Mouse (Mus musculus) C2C12 (cell line): Measurements from ENCODE around the gene Rwdd2b. TPM values are rescaled to one million over a fixed set of nuclear protein-coding genes. Genes with fewer than 3 reads are reported as not detected.

Experiments used
- H3K27me3 ChIP-seq: one replicate; pipeline ENCODE4 v1.6.1; 2011; ENCODE audit not compliant: control insufficient read depth, insufficient read depth, insufficient read length
- H3K36me3 ChIP-seq: one replicate; pipeline ENCODE4 v1.6.1; 2011; ENCODE audit not compliant: control insufficient read depth, insufficient read depth
- H3K4me3 ChIP-seq: one replicate; pipeline ENCODE4 v1.5.1; 2011; ENCODE audit warnings: mild to moderate bottlenecking, control low read depth; ENCODE audit not compliant: poor library complexity, insufficient read depth, severe bottlenecking
- H3K79me2 ChIP-seq: one replicate; pipeline ENCODE4 v1.6.1; 2011; ENCODE audit not compliant: control insufficient read depth, insufficient read depth
- H3K79me3 ChIP-seq: one replicate; pipeline ENCODE4 v1.6.1; 2011; ENCODE audit warnings: low read depth, control low read depth
- H3ac ChIP-seq: one replicate; pipeline ENCODE3; 2011; ENCODE audit warnings: low read depth; ENCODE audit not compliant: control insufficient read depth, insufficient read length
- CEBPB ChIP-seq: IDR thresholded peaks from one replicate; pipeline ENCODE4 v1.6.1; 2011; ENCODE audit warnings: low read depth, mild to moderate bottlenecking, control low read depth, moderate library complexity
- CTCF ChIP-seq: IDR thresholded peaks from one replicate; pipeline ENCODE4 v1.5.1; 2011; ENCODE audit not compliant: control insufficient read depth, insufficient read depth, insufficient read length
- FOSL1 ChIP-seq: IDR thresholded peaks from one replicate; pipeline ENCODE4 v1.8.0; 2011; ENCODE audit warnings: mild to moderate bottlenecking, low read length; ENCODE audit not compliant: poor library complexity, insufficient read depth, severe bottlenecking
- MAX ChIP-seq: IDR thresholded peaks from one replicate; pipeline ENCODE4 v1.6.1; 2011; ENCODE audit warnings: mild to moderate bottlenecking, control low read depth
- MYOD1 ChIP-seq: IDR thresholded peaks from one replicate; pipeline ENCODE4 v1.6.1; 2011; ENCODE audit warnings: low read depth; ENCODE audit not compliant: control insufficient read depth, insufficient read length
- MYOG ChIP-seq: IDR thresholded peaks from one replicate; pipeline ENCODE4 v1.6.1; 2011; ENCODE audit not compliant: control insufficient read depth, insufficient read length; ENCODE audit errors: extremely low read depth
- USF1 ChIP-seq: IDR thresholded peaks from one replicate; pipeline ENCODE4 v1.6.1; 2011; ENCODE audit warnings: low read depth, mild to moderate bottlenecking, control low read depth, moderate library complexity
- polyA plus RNA-seq: library from polyadenylated mRNA; unstranded; fragments of >200 nt; fragmentation: generic; extraction: Trizol; gene quantifications from one replicate; pipeline ENCODE4 v1.2.1, GENCODE M21; 2012; ENCODE audit warnings: missing spikeins

Gene Rwdd2b
- polyA plus RNA-seq, 1 experiment = 5.2 TPM

DNA sequence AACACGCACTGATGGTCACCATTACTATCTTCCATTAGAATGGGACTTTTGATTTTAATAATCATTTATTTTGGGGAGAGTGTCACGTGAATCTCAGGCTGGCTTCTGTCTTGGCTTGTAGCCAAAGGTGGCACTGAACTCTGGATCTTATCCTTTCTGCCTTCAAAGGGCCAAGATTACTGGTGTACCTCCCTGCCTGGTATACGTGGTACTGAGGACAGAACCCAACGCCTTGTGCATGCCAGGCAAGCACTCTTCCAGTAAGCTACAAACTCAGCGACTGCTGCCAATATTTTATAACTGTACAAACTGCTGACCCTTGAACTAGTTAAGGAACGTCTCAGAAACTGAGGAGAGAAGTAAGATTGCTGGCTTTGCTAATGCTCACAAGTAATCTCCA is 5.4 kb downstream of the Rwdd2b start:
- H3K79me2 ChIP-seq = peaks cover 24% of the 10 kb centered on the region
- H3K79me3 ChIP-seq = peaks cover 23% of the 10 kb centered on the region
- H3K27me3 ChIP-seq = no peaks in the 10 kb centered on the region
- H3ac ChIP-seq = no peak overlapping the region
- H3K36me3 ChIP-seq = no peaks in the 10 kb centered on the region
- no peak overlapping the region for H3K4me3 ChIP-seq
- TF ChIP-seq CEBPB = no peak
- TF ChIP-seq USF1 = no peak
- no peak for TF ChIP-seq MAX
- no peak for TF ChIP-seq MYOG
- TF ChIP-seq CTCF = no peak
- TF ChIP-seq FOSL1 = no peak
- no peak for TF ChIP-seq MYOD1

DNA sequence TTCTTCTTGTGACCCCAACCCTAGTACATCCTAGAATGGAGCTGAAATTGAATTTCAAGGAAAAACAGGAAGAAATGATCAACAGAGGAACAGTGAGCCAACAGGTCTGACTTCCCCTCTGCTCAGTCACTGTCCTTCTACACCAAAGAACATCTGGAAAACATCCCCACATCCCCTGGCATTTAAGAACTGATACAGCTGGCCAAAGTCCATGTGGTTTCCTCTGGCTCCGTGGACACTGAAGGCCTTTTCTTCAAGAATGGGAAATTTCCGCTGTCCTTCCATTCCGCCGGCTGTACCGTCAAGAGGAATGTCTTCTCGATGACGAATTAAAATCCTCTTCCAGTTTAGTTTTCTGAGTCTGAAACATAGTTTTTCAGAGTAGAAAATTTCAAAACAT is 6.1 kb downstream of the Rwdd2b start:
- no peaks in the 10 kb centered on the region for H3K27me3 ChIP-seq

DNA sequence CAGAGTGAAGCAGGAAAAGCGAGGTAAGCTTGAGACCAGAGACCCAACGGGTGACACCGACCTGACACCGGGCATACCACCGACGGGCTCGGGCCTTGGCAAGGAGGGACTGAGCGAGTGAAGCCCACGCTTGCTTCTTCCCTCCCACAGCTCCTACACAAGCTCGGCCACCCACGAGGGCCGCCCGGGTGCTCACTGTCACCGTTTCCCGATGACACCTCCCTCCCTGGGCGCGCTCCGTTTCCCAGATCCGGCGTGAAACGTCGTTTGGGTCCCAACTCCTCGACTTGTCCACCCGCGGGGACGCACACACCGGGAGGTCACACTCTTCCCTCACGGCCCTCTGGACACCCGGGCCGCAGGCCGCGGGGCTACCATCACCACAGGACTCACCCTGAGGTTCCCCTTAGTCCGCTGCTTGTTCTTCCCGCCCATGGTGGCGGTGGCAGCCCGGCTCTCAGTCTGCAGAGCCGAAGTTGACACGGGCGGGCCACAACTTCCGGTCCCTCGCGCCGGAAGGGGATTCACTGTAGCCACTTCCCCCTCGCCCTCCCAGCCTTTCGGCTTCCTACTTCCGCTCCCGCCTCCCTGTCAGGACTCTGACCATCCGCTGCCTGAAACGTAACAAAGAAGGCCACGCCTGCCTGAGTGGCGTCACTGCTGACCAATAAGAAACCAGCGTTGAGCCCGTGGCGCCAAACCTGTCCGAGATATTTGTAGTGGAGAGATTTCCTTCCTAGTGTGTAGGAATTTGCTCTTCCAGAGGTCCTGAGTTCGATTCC is 8.1 kb downstream of the Rwdd2b start, which contains the start of gene Ltn1:
Gene Ltn1, minus strand, starts transcription at position 580 of the 782 bp plus-strand sequence.
- H3ac ChIP-seq = peak within 1 kb of the TSS; percentile 56
- peaks cover 4% of the 10 kb centered on the region for H3K36me3 ChIP-seq
- peaks cover 41% of the 10 kb centered on the region for H3K79me3 ChIP-seq
- H3K4me3 ChIP-seq = peak within 1 kb of the TSS; percentile 98
- TF ChIP-seq MYOD1 (no peak), USF1 (no peak), CEBPB (no peak), CTCF (no peak), MAX (no peak), FOSL1 (no peak), MYOG (no peak)
- H3K79me2 ChIP-seq = peaks cover 46% of the 10 kb centered on the region
- no peaks in the 10 kb centered on the region for H3K27me3 ChIP-seq

More for the DNA sequence above, 6.1 kb downstream of the Rwdd2b start:
- H3K79me2 ChIP-seq = peaks cover 31% of the 10 kb centered on the region
- no peaks in the 10 kb centered on the region for H3K36me3 ChIP-seq
- no peak overlapping the region for H3K4me3 ChIP-seq
- TF ChIP-seq CTCF (no peak), MYOG (no peak), FOSL1 (no peak), MAX (no peak)
- H3K79me3 ChIP-seq = peaks cover 30% of the 10 kb centered on the region
- no peak overlapping the region for H3ac ChIP-seq

DNA sequence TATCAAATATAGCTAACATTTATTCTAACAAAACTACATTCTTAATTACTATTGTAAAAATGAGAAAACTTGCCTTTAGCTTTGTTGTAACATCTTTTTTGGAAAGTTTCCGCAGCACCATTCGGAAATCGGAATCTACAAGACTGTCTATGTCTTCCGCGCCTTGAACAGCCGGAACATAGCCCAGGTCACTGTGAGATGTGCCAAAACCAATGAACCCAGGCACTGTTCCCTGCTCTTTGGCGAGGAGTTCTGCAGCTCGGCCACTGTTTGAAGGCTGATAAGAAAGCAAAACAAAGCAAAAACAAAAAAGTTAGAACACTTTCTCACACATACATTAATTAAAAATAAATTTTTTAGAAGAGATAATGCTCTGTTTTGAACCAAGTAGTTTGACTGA is 12.9 kb downstream of the Rwdd2b start:
- H3K4me3 ChIP-seq = no peak overlapping the region
- peaks cover 34% of the 10 kb centered on the region for H3K36me3 ChIP-seq
- H3K79me3 ChIP-seq = peaks cover 41% of the 10 kb centered on the region
- peaks cover 46% of the 10 kb centered on the region for H3K79me2 ChIP-seq
- no peak for TF ChIP-seq MYOG
- no peak for TF ChIP-seq USF1
- TF ChIP-seq CEBPB = no peak
- TF ChIP-seq MYOD1 = no peak
- no peak for TF ChIP-seq CTCF
- TF ChIP-seq FOSL1 = no peak
- no peak for TF ChIP-seq MAX
- no peaks in the 10 kb centered on the region for H3K27me3 ChIP-seq
- H3ac ChIP-seq = no peak overlapping the region

DNA sequence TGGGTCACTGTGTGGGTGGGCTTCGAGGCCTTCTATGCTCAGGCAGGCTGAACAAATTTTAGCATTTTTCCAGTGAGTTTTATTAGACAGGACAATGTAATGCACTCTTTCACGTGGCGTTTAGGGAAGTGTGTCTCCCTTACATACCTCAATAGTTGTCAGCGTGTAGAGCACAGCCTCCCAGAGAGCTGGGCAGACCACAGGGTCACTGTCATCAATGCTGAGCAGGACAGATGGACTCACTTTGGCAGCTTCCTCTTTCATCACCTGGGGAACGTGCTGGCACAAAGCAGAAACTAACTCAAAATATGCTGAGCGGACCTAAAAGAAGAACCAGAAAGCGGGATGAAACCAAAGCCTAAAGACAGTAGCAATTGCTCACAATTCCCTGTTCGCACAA is 19.7 kb downstream of the Rwdd2b start:
- TF ChIP-seq MAX = no peak
- TF ChIP-seq CTCF = no peak
- no peak for TF ChIP-seq CEBPB
- TF ChIP-seq USF1 = no peak
- no peak for TF ChIP-seq FOSL1
- no peak for TF ChIP-seq MYOD1
- TF ChIP-seq MYOG = no peak
- Histone ChIP-seq H3K36me3 (peaks cover 82% of the 10 kb centered on the region), H3K27me3 (no peaks in the 10 kb centered on the region), H3K4me3 (no peak overlapping the region), H3K79me2 (no peaks in the 10 kb centered on the region), H3ac (no peak overlapping the region), H3K79me3 (no peaks in the 10 kb centered on the region)

DNA sequence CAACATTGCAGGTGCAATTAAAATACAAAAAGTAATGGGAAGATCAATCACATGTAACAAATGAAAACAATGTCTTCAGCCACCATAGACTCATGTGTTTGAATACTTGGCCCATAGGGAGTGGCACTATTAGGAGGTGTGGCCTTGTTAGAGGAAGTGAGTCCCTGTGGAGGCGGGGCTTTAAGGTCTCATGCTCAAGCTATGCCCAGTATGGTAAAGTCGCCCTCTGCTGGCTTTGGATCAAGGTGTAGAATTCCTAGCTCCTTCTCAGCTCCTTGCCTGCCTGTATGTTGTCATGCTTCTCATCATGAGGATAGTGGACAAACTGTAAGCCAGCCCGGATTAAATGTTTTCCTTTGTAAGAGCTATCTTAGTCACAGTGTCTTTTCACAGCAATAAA is 35.4 kb downstream of the Rwdd2b start:
- Histone ChIP-seq H3ac (no peak overlapping the region), H3K79me3 (no peaks in the 10 kb centered on the region), H3K36me3 (peaks cover 84% of the 10 kb centered on the region), H3K79me2 (no peaks in the 10 kb centered on the region), H3K27me3 (no peaks in the 10 kb centered on the region), H3K4me3 (no peak overlapping the region)
- TF ChIP-seq CTCF (no peak), MYOD1 (no peak), USF1 (no peak), MAX (no peak), MYOG (no peak), CEBPB (no peak), FOSL1 (no peak)
